Mouse (Mus musculus) CH12.LX (cell line): ENCODE measurements around the gene Ppp1cc. TPM values are rescaled to one million over a fixed set of nuclear protein-coding genes. Genes with fewer than 3 reads are reported as not detected.

Source experiments
- DNase-seq: peaks from one replicate; pipeline ENCODE4 v3.0.0-alpha.2; 2013; ENCODE audit errors: extremely low read depth
- H3K27ac ChIP-seq: 2 replicates; pipeline ENCODE4 v1.5.1; 2012; ENCODE audit warnings: low read depth, mild to moderate bottlenecking, control low read depth, moderate library complexity; ENCODE audit not compliant: insufficient read depth
- H3K27me3 ChIP-seq: replicated peaks from 2 replicates; pipeline ENCODE3; 2012; ENCODE audit warnings: inconsistent platforms
- H3K36me3 ChIP-seq, 2 experiments: replicated peaks in 1 of 2; 2 replicates each; pipeline versions ENCODE3 to v1.6.1; 2012; ENCODE audit warnings: inconsistent platforms in 1 of 2, low read length in 1 of 2, mild to moderate bottlenecking in 1 of 2, mixed read lengths in 1 of 2, moderate library complexity in 1 of 2; ENCODE audit not compliant: control insufficient read depth in 1 of 2, insufficient read depth in 1 of 2
- H3K4me1 ChIP-seq, 2 experiments: 2 replicates each; pipeline ENCODE4 v1.6.1; 2012; ENCODE audit warnings: inconsistent platforms in 1 of 2, moderate library complexity in 1 of 2; ENCODE audit not compliant: insufficient read depth in 2 of 2, control insufficient read depth in 1 of 2
- H3K4me2 ChIP-seq: 2 replicates; pipeline ENCODE4 v1.6.1; 2012; ENCODE audit warnings: low read depth, mild to moderate bottlenecking, control low read depth; ENCODE audit not compliant: poor library complexity, insufficient read depth, severe bottlenecking
- H3K4me3 ChIP-seq, 3 experiments: fragments of 150-350 bp in 1 of 3; sonication (generic) in 1 of 3; replicated peaks in 1 of 3; 2 replicates each; pipeline versions ENCODE3 to v1.5.1; 2011 to 2012; ENCODE audit warnings: low read depth in 2 of 3, low read length in 2 of 3, mild to moderate bottlenecking in 2 of 3, moderate library complexity in 2 of 3, control low read depth in 1 of 3, improper control_type of control experiment in 1 of 3, inconsistent platforms in 1 of 3, mixed read lengths in 1 of 3; ENCODE audit not compliant: poor library complexity in 1 of 3
- H3K79me2 ChIP-seq: replicated peaks from 2 replicates; pipeline ENCODE4 v1.6.1; 2012; ENCODE audit warnings: mild to moderate bottlenecking, moderate library complexity; ENCODE audit not compliant: control insufficient read depth, poor library complexity, insufficient read depth, severe bottlenecking; ENCODE audit errors: extremely low read depth
- H3K9ac ChIP-seq: 2 replicates; pipeline ENCODE4 v1.6.1; 2012; ENCODE audit warnings: low read depth, mild to moderate bottlenecking, control low read depth, moderate library complexity; ENCODE audit not compliant: insufficient read depth
- H3K9me3 ChIP-seq: replicated peaks from 2 replicates; pipeline ENCODE3; 2012; ENCODE audit warnings: low read length, inconsistent platforms, mixed read lengths
- CHD2 ChIP-seq: IDR thresholded peaks from 2 replicates; pipeline ENCODE4 v1.6.1; 2011; ENCODE audit warnings: low read length, improper control_type of control experiment
- CTCF ChIP-seq, 2 experiments: IDR thresholded peaks in 1 of 2; conservative IDR thresholded peaks in 1 of 2; 2 replicates each; pipeline ENCODE4 v1.5.1; 2011 to 2012; ENCODE audit warnings: low read depth in 2 of 2, low read length in 2 of 2, improper control_type of control experiment in 1 of 2, inconsistent platforms in 1 of 2, mild to moderate bottlenecking in 1 of 2, moderate library complexity in 1 of 2
- ETS1 ChIP-seq: conservative IDR thresholded peaks from 2 replicates; pipeline ENCODE4 v1.6.1; 2012; ENCODE audit warnings: low read depth, mild to moderate bottlenecking, inconsistent platforms, low read length, improper control_type of control experiment, moderate library complexity
- GABPA ChIP-seq: IDR thresholded peaks from 2 replicates; pipeline ENCODE4 v1.6.1; 2012; ENCODE audit warnings: low read depth, low read length, improper control_type of control experiment, inconsistent platforms; ENCODE audit not compliant: insufficient replicate concordance
- IRF4 ChIP-seq: IDR thresholded peaks from 2 replicates; pipeline ENCODE4 v1.6.1; 2014; ENCODE audit warnings: low read depth, mild to moderate bottlenecking, inconsistent platforms, low read length, improper control_type of control experiment
- JUN ChIP-seq: IDR thresholded peaks from 2 replicates; pipeline ENCODE4 v1.6.1; 2011; ENCODE audit warnings: low read depth, mild to moderate bottlenecking, low read length, improper control_type of control experiment, moderate library complexity; ENCODE audit not compliant: insufficient read depth
- JUND ChIP-seq: conservative IDR thresholded peaks from 2 replicates; pipeline ENCODE4 v1.6.1; 2011; ENCODE audit warnings: low read depth, low read length, improper control_type of control experiment
- MAFK ChIP-seq: IDR thresholded peaks from 2 replicates; pipeline ENCODE4 v1.6.1; 2011; ENCODE audit warnings: low read length, improper control_type of control experiment; ENCODE audit not compliant: insufficient replicate concordance
- MAX ChIP-seq: IDR thresholded peaks from 2 replicates; pipeline ENCODE4 v1.6.1; 2011; ENCODE audit warnings: low read length, improper control_type of control experiment
- MYC ChIP-seq: IDR thresholded peaks from 2 replicates; pipeline ENCODE4 v1.6.1; 2011; ENCODE audit warnings: low read depth, mild to moderate bottlenecking, improper control_type of control experiment, low read length
- PAX5 ChIP-seq: IDR thresholded peaks from 2 replicates; pipeline ENCODE4 v1.6.1; 2012; ENCODE audit warnings: low read length, inconsistent platforms, mixed read lengths
- POLR2A ChIP-seq: IDR thresholded peaks from 2 replicates; pipeline ENCODE4 v1.6.1; 2011; ENCODE audit warnings: low read depth, mild to moderate bottlenecking, improper control_type of control experiment, low read length
- POLR2AphosphoS2 ChIP-seq: IDR thresholded peaks from 2 replicates; pipeline ENCODE4 v1.6.1; 2011; ENCODE audit warnings: low read depth, low read length, improper control_type of control experiment
- RAD21 ChIP-seq: IDR thresholded peaks from 2 replicates; pipeline ENCODE4 v1.6.1; 2011; ENCODE audit warnings: low read depth, mild to moderate bottlenecking, low read length, improper control_type of control experiment, moderate library complexity
- RCOR1 ChIP-seq: conservative IDR thresholded peaks from 2 replicates; pipeline ENCODE4 v1.6.1; 2012; ENCODE audit warnings: low read depth, mild to moderate bottlenecking, inconsistent platforms, low read length, improper control_type of control experiment
- SMC3 ChIP-seq: IDR thresholded peaks from 2 replicates; pipeline ENCODE4 v1.6.1; 2011; ENCODE audit warnings: low read depth, low read length, improper control_type of control experiment
- TBP ChIP-seq: conservative IDR thresholded peaks from 2 replicates; pipeline ENCODE4 v1.6.1; 2011; ENCODE audit warnings: low read depth, low read length, improper control_type of control experiment
- TCF12 ChIP-seq: IDR thresholded peaks from 2 replicates; pipeline ENCODE4 v1.6.1; 2014; ENCODE audit warnings: low read depth, mild to moderate bottlenecking, inconsistent platforms, low read length, improper control_type of control experiment
- ZC3H11A ChIP-seq: IDR thresholded peaks from 2 replicates; pipeline ENCODE4 v1.6.1; 2012; ENCODE audit warnings: low read depth, mild to moderate bottlenecking, inconsistent platforms, low read length, improper control_type of control experiment
- ZKSCAN1 ChIP-seq: IDR thresholded peaks from 2 replicates; pipeline ENCODE4 v1.6.1; 2012; ENCODE audit warnings: low read depth, inconsistent platforms, low read length, improper control_type of control experiment, borderline replicate concordance
- dilution Hi-C: fragments of 300-500 bp; cut with MboI; formaldehyde crosslinking; loops from 2 replicates; pipeline ENCODE4 v1.14.3; 2020; ENCODE audit warnings: low sequenced_read_pairs; ENCODE audit not compliant: extremely low pct_unique_long_range_greater_than_20kb, extremely low pct_ligation_motif_present
- in situ Hi-C: fragments of 300-500 bp; cut with MboI; formaldehyde crosslinking; loops from 3 replicates; pipeline ENCODE4 v1.14.3; 2019; ENCODE audit warnings: low sequenced_read_pairs, low pct_ligation_motif_present, low pct_unique_long_range_greater_than_20kb, mixed read lengths
- polyA plus RNA-seq: library from polyadenylated mRNA; unstranded; fragments of >175 nt; gene quantifications from 2 replicates; pipeline ENCODE4 v1.2.1, GENCODE M21; 2012; ENCODE audit warnings: low read depth; ENCODE audit not compliant: insufficient read length
- total RNA-seq, 2 experiments: library from RNA; depleted of rRNA; stranded (reverse); fragments of 300-350 nt in 1 of 2; fragments of >200 nt in 1 of 2; gene quantifications; 2 replicates each; pipeline ENCODE4 v1.2.3; 2012 to 2014

Gene Ppp1cc
- total and polyA plus RNA-seq, 3 experiments = 191 to 406 (median 358) TPM

- no peaks in the 10 kb centered on the region for H3K79me2 ChIP-seq
- no peak overlapping the region for H3K4me3 ChIP-seq
- H3K4me1 ChIP-seq = peaks cover 8 to 14% of the 10 kb centered on the region in 2 experiments
- H3K36me3 ChIP-seq = no peaks in the 10 kb centered on the region
- in situ Hi-C loops (no loop called here), dilution Hi-C loops (no loop called here)
- H3K27ac ChIP-seq = no peak overlapping the region
- H3K27me3 ChIP-seq = peaks cover 19% of the 10 kb centered on the region
- TF ChIP-seq IRF4 = no peak
- no peak for TF ChIP-seq RAD21
- no peak for TF ChIP-seq ETS1
- no peak for TF ChIP-seq POLR2AphosphoS2
- no peak for TF ChIP-seq POLR2A
- TF ChIP-seq MYC = no peak
- TF ChIP-seq PAX5 = no peak
- TF ChIP-seq TCF12 = no peak
- TF ChIP-seq JUND = no peak
- no peak for TF ChIP-seq ZC3H11A
- no peak for TF ChIP-seq RCOR1
- TF ChIP-seq CTCF (conservative IDR thresholded peaks at IDR 0.05 in 1 of 2, IDR thresholded peaks at IDR 0.05 in 1 of 2; ENCODE audit: low read depth in 2 of 2, low read length in 2 of 2) = no peak
- no peak for TF ChIP-seq ZKSCAN1
- TF ChIP-seq GABPA = no peak
- TF ChIP-seq TBP = no peak
- no peak for TF ChIP-seq CHD2
- no peak for TF ChIP-seq MAX
- no peak for TF ChIP-seq JUN
- no peak for TF ChIP-seq MAFK
- H3K4me2 ChIP-seq = no peak overlapping the region
- H3K9me3 ChIP-seq = no peaks in the 10 kb centered on the region
- DNase-seq = no peak
- H3K9ac ChIP-seq = no peak overlapping the region
Measured at GRCm38 (mm10) chr5:122109325-122110060, 48.6 kb upstream of the Ppp1cc start.

GRCm38 (mm10) chr5:122110625-122111024, 47.5 kb upstream of the Ppp1cc start:
- TF ChIP-seq JUND = no peak
- no peak for TF ChIP-seq POLR2A
- TF ChIP-seq SMC3 = no peak
- TF ChIP-seq ETS1 = no peak
- H3K4me2 ChIP-seq = no peak overlapping the region
- in situ Hi-C loops = no loop called here
- H3K4me1 ChIP-seq = peaks cover 8 to 14% of the 10 kb centered on the region in 2 experiments
- dilution Hi-C loops = no loop called here
- H3K36me3 ChIP-seq = no peaks in the 10 kb centered on the region
- no peak overlapping the region for H3K27ac ChIP-seq
- no peak overlapping the region for H3K4me3 ChIP-seq
- DNase-seq = no peak
- H3K9me3 ChIP-seq = no peaks in the 10 kb centered on the region
- H3K9ac ChIP-seq = no peak overlapping the region
- no peaks in the 10 kb centered on the region for H3K79me2 ChIP-seq
- peaks cover 13% of the 10 kb centered on the region for H3K27me3 ChIP-seq
